Mouse (Mus musculus): Measurements from ENCODE around the gene Bves. TPM values are rescaled to one million over a fixed set of nuclear protein-coding genes. Genes with fewer than 3 reads are reported as not detected.
"Not testable (repeated sequence)": the region's sequence is repeated elsewhere in the genome, so short reads cannot be mapped to it uniquely, and the experiment has no call there.

The Bves gene
- polyA plus RNA-seq, 1 experiment from 2014 or later = 7.8 TPM

DNA sequence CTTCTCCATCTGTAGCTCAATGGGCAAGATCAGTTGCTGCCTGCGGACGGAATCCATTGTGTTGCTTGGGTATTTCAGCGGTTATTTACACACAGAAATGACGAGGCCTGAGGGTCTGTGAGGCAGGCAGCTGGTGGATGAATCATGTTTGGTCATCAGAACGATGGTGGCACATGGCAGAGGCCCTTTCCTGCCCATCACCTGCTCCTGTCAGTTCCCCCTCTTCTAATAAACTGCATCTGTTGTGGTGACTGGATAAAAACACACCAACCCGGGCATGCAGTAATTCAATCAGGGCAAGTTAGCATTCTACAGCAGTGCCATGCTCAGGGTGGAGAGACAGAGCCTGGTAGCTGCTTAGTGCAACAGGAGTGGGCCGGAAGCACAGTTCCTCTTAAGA, 23.9 kb upstream of the Bves start:
- WGBS = 73% methylated on average over 7 of the region's 7 CpGs
- no peak for ATAC-seq (ENCODE audit: insufficient read depth, low FRiP score, low read depth)

GRCm38 (mm10) chr10:45314865-45315264, 20.7 kb upstream of the Bves start:
- H3K9ac ChIP-seq = no peak overlapping the region
- H3K4me3 ChIP-seq (replicated peaks) = no peak overlapping the region
- no peaks in the 10 kb centered on the region for H3K4me1 ChIP-seq
- WGBS = 88% methylated on average over 16 of the region's 16 CpGs
- no peak for ATAC-seq (ENCODE audit: insufficient read depth, low FRiP score, low read depth)
- no peak overlapping the region for H3K4me2 ChIP-seq
- no peak overlapping the region for H3K27ac ChIP-seq
- no peaks in the 10 kb centered on the region for H3K27me3 ChIP-seq (replicated peaks)
- no peaks in the 10 kb centered on the region for H3K9me3 ChIP-seq
- no peaks in the 10 kb centered on the region for H3K36me3 ChIP-seq

More for the DNA sequence above, 23.9 kb upstream of the Bves start:
- no peak overlapping the region for H3K4me2 ChIP-seq
- H3K4me1 ChIP-seq = no peaks in the 10 kb centered on the region
- H3K4me3 ChIP-seq (replicated peaks) = no peak overlapping the region
- no peak overlapping the region for H3K27ac ChIP-seq
- H3K27me3 ChIP-seq (replicated peaks) = no peaks in the 10 kb centered on the region
- no peaks in the 10 kb centered on the region for H3K9me3 ChIP-seq
- no peak overlapping the region for H3K9ac ChIP-seq
- H3K36me3 ChIP-seq = no peaks in the 10 kb centered on the region

- ATAC-seq (ENCODE audit: insufficient read depth, low FRiP score, low read depth) = no peak
- no peak overlapping the region for H3K27ac ChIP-seq
- H3K4me2 ChIP-seq = no peak overlapping the region
- H3K9me3 ChIP-seq = no peaks in the 10 kb centered on the region
- no peaks in the 10 kb centered on the region for H3K27me3 ChIP-seq (replicated peaks)
- H3K9ac ChIP-seq = no peak overlapping the region
- H3K4me1 ChIP-seq = no peaks in the 10 kb centered on the region
- no peaks in the 10 kb centered on the region for H3K36me3 ChIP-seq
- WGBS = 86% methylated on average over 5 of the region's 5 CpGs
- H3K4me3 ChIP-seq (replicated peaks) = no peak overlapping the region
Observed at GRCm38 (mm10) chr10:45318922-45319321, 16.6 kb upstream of the Bves start.

DNA sequence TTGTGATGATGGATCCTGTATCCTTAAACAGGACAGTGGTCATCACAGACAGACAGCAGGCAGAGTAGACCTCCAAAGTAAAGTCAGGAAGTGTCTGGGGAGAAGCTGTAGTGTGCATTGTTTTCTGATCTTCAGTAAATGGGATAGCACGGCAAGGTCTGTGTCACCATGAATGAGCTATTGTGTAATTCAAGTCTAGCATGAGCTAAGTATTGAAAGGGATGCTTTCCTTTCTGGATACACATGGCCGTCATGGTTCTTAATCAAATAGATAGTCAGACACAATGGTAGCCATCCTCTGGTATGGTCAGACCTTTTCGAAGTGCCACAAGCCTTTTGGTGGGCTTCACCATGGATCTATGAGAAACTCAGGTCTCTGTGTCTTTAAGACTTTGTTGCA, 15.3 kb upstream of the Bves start:
- no peak for ATAC-seq (ENCODE audit: insufficient read depth, low FRiP score, low read depth)
- Histone ChIP-seq H3K27ac (no peak overlapping the region), H3K4me2 (no peak overlapping the region), H3K4me1 (no peaks in the 10 kb centered on the region), H3K9ac (no peak overlapping the region), H3K9me3 (no peaks in the 10 kb centered on the region), H3K27me3 (replicated peaks) (no peaks in the 10 kb centered on the region), H3K36me3 (no peaks in the 10 kb centered on the region), H3K4me3 (replicated peaks) (no peak overlapping the region)
- 73% methylated on average over 3 of the region's 3 CpGs for WGBS

GRCm38 (mm10) chr10:45324159-45324558, 11.4 kb upstream of the Bves start:
- Histone ChIP-seq H3K27ac (no peak overlapping the region), H3K36me3 (no peaks in the 10 kb centered on the region), H3K4me2 (no peak overlapping the region), H3K9ac (no peak overlapping the region), H3K4me3 (replicated peaks) (no peak overlapping the region), H3K9me3 (no peaks in the 10 kb centered on the region), H3K27me3 (replicated peaks) (no peaks in the 10 kb centered on the region), H3K4me1 (no peaks in the 10 kb centered on the region)
- ATAC-seq (ENCODE audit: insufficient read depth, low FRiP score, low read depth) = no peak
- WGBS = 70% methylated on average over 1 of the region's 1 CpGs

GRCm38 (mm10) chr10:45328196-45329000, 7.2 kb upstream of the Bves start:
- WGBS = 68% methylated on average over 7 of the region's 7 CpGs
- H3K27me3 ChIP-seq (replicated peaks) = no peaks in the 10 kb centered on the region
- no peak for ATAC-seq (ENCODE audit: insufficient read depth, low FRiP score, low read depth)

GRCm38 (mm10) chr10:45334925-45335324, 647 bp upstream of the Bves start:
- Histone ChIP-seq H3K4me1 (no peaks in the 10 kb centered on the region), H3K9me3 (no peaks in the 10 kb centered on the region), H3K4me2 (peak overlapping the region; percentile 76), H3K4me3 (replicated peaks) (peak overlapping the region; percentile 59), H3K27ac (no peak overlapping the region), H3K36me3 (no peaks in the 10 kb centered on the region), H3K9ac (no peak overlapping the region), H3K27me3 (replicated peaks) (peaks cover 15% of the 10 kb centered on the region)
- no peak for ATAC-seq (ENCODE audit: insufficient read depth, low FRiP score, low read depth)
- WGBS = 32% methylated on average over 7 of the region's 7 CpGs

More at GRCm38 (mm10) chr10:45328196-45329000, 7.2 kb upstream of the Bves start:
- H3K4me2 ChIP-seq = no peak overlapping the region
- H3K4me1 ChIP-seq = no peaks in the 10 kb centered on the region
- H3K4me3 ChIP-seq (replicated peaks) = no peak overlapping the region
- H3K36me3 ChIP-seq = no peaks in the 10 kb centered on the region
- no peaks in the 10 kb centered on the region for H3K9me3 ChIP-seq
- no peak overlapping the region for H3K9ac ChIP-seq
- no peak overlapping the region for H3K27ac ChIP-seq

- no peak for ATAC-seq (ENCODE audit: insufficient read depth, low FRiP score, low read depth)
- WGBS = 69% methylated on average over 7 of the region's 7 CpGs
- no peak overlapping the region for H3K9ac ChIP-seq
- no peaks in the 10 kb centered on the region for H3K36me3 ChIP-seq
- no peaks in the 10 kb centered on the region for H3K9me3 ChIP-seq
- H3K4me1 ChIP-seq = no peaks in the 10 kb centered on the region
- H3K4me2 ChIP-seq = no peak overlapping the region
- H3K4me3 ChIP-seq (replicated peaks) = no peak overlapping the region
- peaks cover 15% of the 10 kb centered on the region for H3K27me3 ChIP-seq (replicated peaks)
- no peak overlapping the region for H3K27ac ChIP-seq
Observed at GRCm38 (mm10) chr10:45339106-45339505, 3.5 kb downstream of the Bves start.

DNA sequence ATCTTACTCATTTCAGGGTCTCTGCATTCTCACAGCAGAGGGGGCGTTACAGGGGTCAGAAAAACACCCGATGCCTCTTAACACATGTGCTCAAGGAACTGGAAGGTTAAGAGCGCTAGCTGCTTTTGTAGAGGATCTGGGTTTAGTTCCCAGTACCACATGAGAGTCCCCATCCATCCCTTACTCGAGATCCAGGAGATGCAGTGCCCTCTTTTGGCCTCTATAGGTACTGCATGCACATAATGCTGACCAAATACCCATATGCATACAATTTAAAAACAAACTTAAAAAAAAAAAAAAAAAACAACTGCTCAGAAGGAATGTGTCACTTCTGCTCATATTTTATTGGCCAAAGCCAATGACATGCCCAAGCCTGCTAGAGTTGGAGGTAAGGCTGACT, 8.8 kb downstream of the Bves start:
- Histone ChIP-seq H3K27me3 (replicated peaks) (no peaks in the 10 kb centered on the region), H3K4me2 (no peak overlapping the region), H3K4me1 (no peaks in the 10 kb centered on the region), H3K4me3 (replicated peaks) (no peak overlapping the region), H3K27ac (no peak overlapping the region), H3K36me3 (no peaks in the 10 kb centered on the region), H3K9me3 (no peaks in the 10 kb centered on the region), H3K9ac (no peak overlapping the region)
- no peak for ATAC-seq (ENCODE audit: insufficient read depth, low FRiP score, low read depth)
- WGBS = 84% methylated on average over 4 of the region's 4 CpGs

DNA sequence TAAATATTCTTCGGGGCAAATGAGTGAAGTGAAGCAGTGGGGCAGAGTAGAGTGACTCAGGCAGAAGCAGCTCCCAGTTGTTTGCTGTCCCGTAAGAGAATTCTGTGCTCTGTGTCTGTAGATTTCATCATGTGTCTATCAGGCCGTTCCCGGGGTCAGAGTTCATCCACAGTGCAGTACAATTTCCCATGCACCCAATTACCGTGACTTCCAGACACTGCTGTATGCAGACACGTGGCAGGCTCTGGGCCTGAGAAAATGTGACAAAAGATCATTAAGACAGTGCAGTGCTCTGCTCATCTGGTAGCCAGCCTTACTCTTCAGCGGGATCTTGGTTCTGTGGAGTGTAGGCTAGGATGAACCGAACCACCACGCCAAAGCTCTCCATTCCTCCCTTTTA, 9.6 kb downstream of the Bves start:
- Histone ChIP-seq H3K4me2 (no peak overlapping the region), H3K9me3 (no peaks in the 10 kb centered on the region), H3K4me3 (replicated peaks) (no peak overlapping the region), H3K27me3 (replicated peaks) (no peaks in the 10 kb centered on the region), H3K27ac (no peak overlapping the region), H3K9ac (no peak overlapping the region), H3K36me3 (no peaks in the 10 kb centered on the region), H3K4me1 (no peaks in the 10 kb centered on the region)
- WGBS = 84% methylated on average over 9 of the region's 9 CpGs
- ATAC-seq (ENCODE audit: insufficient read depth, low FRiP score, low read depth) = no peak

- H3K9me3 ChIP-seq; H3K4me3 ChIP-seq (replicated peaks); H3K4me1 ChIP-seq; ATAC-seq (ENCODE audit: insufficient read depth, low FRiP score, low read depth); H3K4me2 ChIP-seq; H3K36me3 ChIP-seq; H3K27me3 ChIP-seq (replicated peaks); H3K27ac ChIP-seq; H3K9ac ChIP-seq: not testable (repeated sequence)
- 83% methylated on average over 3 of the region's 3 CpGs for WGBS
Observed at GRCm38 (mm10) chr10:45348143-45348542, 12.6 kb downstream of the Bves start.

GRCm38 (mm10) chr10:45356091-45356490, 20.5 kb downstream of the Bves start:
- Histone ChIP-seq H3K4me3 (replicated peaks) (no peak overlapping the region), H3K4me1 (no peaks in the 10 kb centered on the region), H3K9ac (no peak overlapping the region), H3K27me3 (replicated peaks) (no peaks in the 10 kb centered on the region), H3K9me3 (no peaks in the 10 kb centered on the region), H3K4me2 (no peak overlapping the region), H3K27ac (no peak overlapping the region), H3K36me3 (no peaks in the 10 kb centered on the region)
- WGBS = 88% methylated on average over 6 of the region's 6 CpGs
- no peak for ATAC-seq (ENCODE audit: insufficient read depth, low FRiP score, low read depth)

DNA sequence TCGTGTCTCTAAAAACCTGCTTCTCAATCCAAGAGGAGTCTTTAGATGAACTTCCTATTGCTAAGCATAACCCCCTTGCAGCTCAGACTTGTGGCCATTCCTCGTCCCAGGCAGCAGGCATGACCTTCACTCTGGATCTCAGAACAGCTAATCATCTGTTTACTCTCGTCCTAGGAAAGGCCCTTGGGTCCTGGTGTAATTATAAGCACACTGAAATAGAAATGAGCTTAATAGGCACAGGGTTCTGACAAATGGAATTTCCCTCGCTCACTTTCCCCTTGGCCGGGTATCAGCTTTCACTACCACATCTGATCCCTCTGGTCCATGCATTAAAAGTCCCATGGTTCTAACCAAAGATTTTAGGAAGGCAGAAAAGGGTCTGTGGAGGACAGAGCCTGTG, 27.8 kb downstream of the Bves start:
- Histone ChIP-seq H3K9me3 (no peaks in the 10 kb centered on the region), H3K27me3 (replicated peaks) (no peaks in the 10 kb centered on the region), H3K4me3 (replicated peaks) (no peak overlapping the region), H3K4me1 (no peaks in the 10 kb centered on the region), H3K4me2 (no peak overlapping the region), H3K9ac (no peak overlapping the region), H3K27ac (no peak overlapping the region), H3K36me3 (no peaks in the 10 kb centered on the region)
- 35% methylated on average over 5 of the region's 5 CpGs for WGBS
- no peak for ATAC-seq (ENCODE audit: insufficient read depth, low FRiP score, low read depth)
